Mouse (Mus musculus) forebrain, embryonic 12.5 days (tissue): Measurements from ENCODE around the gene Bicd2. TPM values are rescaled to one million over a fixed set of nuclear protein-coding genes. Genes with fewer than 3 reads are reported as not detected.

Experiments used
- ATAC-seq: fragments of 200-750 bp; cut with Nextera tagmentation; 2 replicates; pipeline ENCODE4 v1.8.0; 2017; ENCODE audit warnings: moderate TSS enrichment; ENCODE audit not compliant: low FRiP score
- H3K27ac ChIP-seq: fragments of 300-500 bp; sonication (generic); 2 replicates; pipeline ENCODE4 v1.5.1; 2016; ENCODE audit warnings: mild to moderate bottlenecking
- H3K27me3 ChIP-seq: fragments of 300-500 bp; sonication (generic); 2 replicates; pipeline ENCODE4 v1.6.1; 2016; ENCODE audit warnings: mild to moderate bottlenecking
- H3K36me3 ChIP-seq: fragments of 300-500 bp; sonication (generic); replicated peaks from 2 replicates; pipeline ENCODE4 v1.6.1; 2016; ENCODE audit warnings: mild to moderate bottlenecking
- H3K4me1 ChIP-seq: fragments of 300-500 bp; sonication (generic); 2 replicates; pipeline ENCODE4 v1.6.1; 2016
- H3K4me2 ChIP-seq: fragments of 300-500 bp; sonication (generic); 2 replicates; pipeline ENCODE4 v1.6.1; 2016; ENCODE audit warnings: mild to moderate bottlenecking, moderate library complexity
- H3K4me3 ChIP-seq: fragments of 300-500 bp; sonication (generic); replicated peaks from 2 replicates; pipeline ENCODE4 v1.5.1; 2016; ENCODE audit warnings: mild to moderate bottlenecking
- H3K9ac ChIP-seq: fragments of 300-500 bp; sonication (generic); 2 replicates; pipeline ENCODE4 v1.6.1; 2016; ENCODE audit warnings: mild to moderate bottlenecking
- H3K9me3 ChIP-seq: fragments of 300-500 bp; sonication (generic); 2 replicates; pipeline ENCODE4 v1.6.1; 2016
- WGBS: fragments of 180-500 bp; shearing (Covaris S2); methylation state at CpG from one replicate; pipeline ENCODE4 v1.1.7; 2016; 5-methylcytosine and 5-hydroxymethylcytosine counted together
- polyA plus RNA-seq: library from polyadenylated mRNA; unstranded; fragments of >200 nt; fragmentation: Nextera tagmentation; extraction: Ambion mirVana; gene quantifications from 2 replicates; pipeline ENCODE4 v1.2.1, GENCODE M21; 2016

Bicd2 gene
- polyA plus RNA-seq, 1 experiment from 2014 or later = 39.1 TPM

DNA sequence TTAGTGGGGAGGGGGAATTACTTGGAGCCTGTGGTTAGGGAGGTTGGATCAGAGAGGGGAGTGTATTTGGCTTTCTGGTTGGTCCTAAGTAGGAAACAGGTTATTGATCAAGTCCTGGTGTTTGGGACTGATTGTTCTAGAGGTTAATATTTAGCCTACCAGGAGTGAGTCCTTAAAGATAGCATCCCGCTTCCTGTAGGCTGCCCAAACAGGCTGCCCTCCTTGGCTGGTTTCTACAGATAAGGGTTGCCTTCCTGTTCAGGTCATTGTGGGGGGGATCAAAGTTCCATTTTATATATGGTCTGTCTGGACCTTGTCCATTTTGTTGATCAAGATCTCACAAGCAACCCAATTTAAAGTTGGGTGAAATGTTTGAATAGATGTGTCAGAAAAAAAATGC is 52.2 kb downstream of the Bicd2 start:
- Histone ChIP-seq H3K4me3 (no peak overlapping the region), H3K36me3 (peaks cover 6% of the 10 kb centered on the region), H3K4me2 (no peak overlapping the region), H3K4me1 (no peaks in the 10 kb centered on the region), H3K9ac (no peak overlapping the region), H3K27me3 (no peaks in the 10 kb centered on the region), H3K27ac (no peak overlapping the region), H3K9me3 (peaks cover 3% of the 10 kb centered on the region; the same call in 1 of the 2 replicates)
- WGBS = 96% methylated on average over 1 of the region's 1 CpGs
- ATAC-seq = no peak

DNA sequence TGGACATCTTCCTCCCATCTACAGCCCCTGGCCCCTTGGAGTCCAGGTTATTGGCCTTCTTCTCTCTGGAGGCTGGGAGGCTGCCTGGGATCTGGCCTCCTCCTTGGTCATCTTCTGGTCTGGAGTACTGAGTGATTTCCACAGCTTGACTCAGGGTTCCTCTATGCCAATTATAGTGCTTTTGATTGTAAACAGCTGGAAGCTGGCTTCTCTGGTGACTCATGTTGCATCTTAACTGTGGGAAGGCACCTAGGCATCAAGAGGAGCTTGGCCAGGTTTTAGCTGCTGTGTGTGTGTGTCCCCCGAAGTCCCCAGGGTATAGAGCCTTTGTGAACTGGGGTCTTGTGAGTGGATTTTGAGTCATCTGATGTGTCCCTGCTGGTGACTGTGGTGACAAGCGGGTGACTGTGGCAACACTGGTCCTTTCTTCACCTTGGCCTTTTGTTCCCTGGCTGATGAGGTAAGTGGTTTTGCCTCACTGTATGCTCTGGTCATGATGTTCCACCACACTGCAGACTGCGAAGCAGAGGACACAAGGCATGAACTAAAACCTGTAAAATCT is 53.6 kb downstream of the Bicd2 start:
- H3K27ac ChIP-seq = no peak overlapping the region
- no peaks in the 10 kb centered on the region for H3K4me1 ChIP-seq
- WGBS = 92% methylated on average over 3 of the region's 3 CpGs
- no peak overlapping the region for H3K9ac ChIP-seq
- H3K36me3 ChIP-seq = peaks cover 2% of the 10 kb centered on the region; the same call in 1 of the 2 replicates
- no peak overlapping the region for H3K4me2 ChIP-seq
- H3K4me3 ChIP-seq = no peak overlapping the region
- no peak for ATAC-seq
- no peaks in the 10 kb centered on the region for H3K27me3 ChIP-seq
- peaks cover 3% of the 10 kb centered on the region; the same call in 1 of the 2 replicates for H3K9me3 ChIP-seq

DNA sequence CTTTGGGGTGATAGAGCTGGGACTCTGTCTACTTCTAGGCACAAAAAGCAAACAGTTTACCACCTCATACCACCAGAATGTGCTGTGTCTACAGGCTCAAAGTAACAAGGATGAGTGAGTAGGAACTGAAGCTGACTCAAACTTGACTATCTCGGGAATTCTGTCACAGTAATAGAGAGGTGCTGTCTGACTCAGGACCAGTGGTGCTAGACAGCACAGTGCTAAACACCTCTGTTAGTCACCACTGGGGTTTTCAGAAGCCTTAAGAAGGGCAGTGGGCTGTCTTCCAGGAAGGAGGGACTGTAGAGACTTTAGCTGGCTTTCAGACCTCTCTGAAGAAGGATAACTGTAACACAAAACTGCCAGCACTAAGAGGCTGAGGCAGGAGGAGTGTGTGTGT is 55.4 kb downstream of the Bicd2 start:
- H3K9me3 ChIP-seq = no peaks in the 10 kb centered on the region
- no peak overlapping the region for H3K4me3 ChIP-seq
- H3K4me2 ChIP-seq = no peak overlapping the region
- H3K27me3 ChIP-seq = no peaks in the 10 kb centered on the region
- no peaks in the 10 kb centered on the region for H3K36me3 ChIP-seq
- H3K9ac ChIP-seq = no peak overlapping the region
- H3K4me1 ChIP-seq = no peaks in the 10 kb centered on the region
- 82% methylated on average over 1 of the region's 1 CpGs for WGBS
- no peak for ATAC-seq
- no peak overlapping the region for H3K27ac ChIP-seq

DNA sequence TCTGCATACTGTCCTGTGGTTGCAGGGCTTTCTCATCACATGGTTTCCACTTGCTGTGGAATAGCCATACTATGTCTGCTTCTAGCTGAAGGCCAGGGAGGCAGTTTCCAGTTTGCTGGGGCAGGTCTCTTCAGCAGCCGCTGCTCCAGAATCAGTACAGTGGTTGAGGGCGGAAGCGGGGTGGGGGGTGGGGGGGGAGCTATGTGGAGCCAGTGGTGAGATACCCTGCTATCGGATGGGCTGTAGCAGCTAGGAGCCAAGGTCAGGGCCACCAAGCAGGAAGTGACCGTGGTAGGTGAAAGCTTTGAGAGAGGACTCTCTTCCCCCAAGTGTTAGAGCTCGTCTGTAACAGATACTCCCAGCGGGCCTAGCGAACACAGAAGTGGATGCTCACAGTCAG is 56.8 kb downstream of the Bicd2 start:
- H3K4me2 ChIP-seq = no peak overlapping the region
- no peaks in the 10 kb centered on the region for H3K27me3 ChIP-seq
- no peaks in the 10 kb centered on the region for H3K4me1 ChIP-seq
- H3K9me3 ChIP-seq = no peaks in the 10 kb centered on the region
- WGBS = 92% methylated on average over 8 of the region's 8 CpGs
- H3K9ac ChIP-seq = no peak overlapping the region
- H3K4me3 ChIP-seq = no peak overlapping the region
- no peaks in the 10 kb centered on the region for H3K36me3 ChIP-seq
- H3K27ac ChIP-seq = no peak overlapping the region
- ATAC-seq = no peak

DNA sequence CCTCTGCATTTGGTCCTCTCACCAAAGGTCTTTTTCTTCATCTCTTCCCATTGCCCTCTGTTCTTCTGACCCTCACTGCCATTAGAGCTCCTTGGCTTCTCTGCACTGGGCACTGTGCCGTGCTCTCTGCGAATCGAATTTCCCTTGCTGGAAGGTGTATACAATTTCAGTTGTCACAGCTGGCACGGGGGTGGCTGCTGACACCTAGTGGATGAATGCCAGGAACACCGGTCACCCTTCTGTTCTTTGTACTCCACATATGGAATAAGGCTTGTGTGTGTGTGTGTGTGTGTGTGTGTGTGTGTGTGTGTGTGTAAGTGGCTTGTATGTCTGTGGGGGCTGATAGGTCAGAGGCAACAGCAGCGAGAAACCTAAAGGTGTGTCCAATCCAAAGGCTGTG is 58.8 kb downstream of the Bicd2 start:
- Histone ChIP-seq H3K4me1 (no peaks in the 10 kb centered on the region), H3K9ac (no peak overlapping the region), H3K27me3 (no peaks in the 10 kb centered on the region), H3K4me2 (no peak overlapping the region), H3K36me3 (no peaks in the 10 kb centered on the region), H3K4me3 (no peak overlapping the region), H3K27ac (no peak overlapping the region), H3K9me3 (no peaks in the 10 kb centered on the region)
- WGBS = 66% methylated on average over 6 of the region's 6 CpGs
- no peak for ATAC-seq

DNA sequence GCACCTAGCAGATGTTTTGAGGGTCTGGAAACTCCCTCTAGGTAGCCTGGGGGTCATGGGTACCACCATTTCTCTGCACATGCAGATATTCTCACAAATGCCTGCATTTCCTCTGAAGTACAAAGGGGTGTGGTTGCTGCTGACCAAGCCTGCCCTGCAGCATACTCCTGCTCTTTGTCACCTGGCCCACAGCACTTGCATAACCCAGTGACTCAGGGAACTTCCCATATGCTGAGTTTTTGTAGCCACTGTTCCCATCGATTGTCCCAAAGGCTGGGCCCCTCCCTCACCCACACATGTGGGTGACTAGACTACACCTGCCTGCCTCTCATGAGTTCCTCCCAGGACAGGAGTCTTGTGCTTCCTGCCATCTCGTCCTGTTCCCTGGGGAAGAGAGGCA is 61.2 kb downstream of the Bicd2 start:
- Histone ChIP-seq H3K4me3 (no peak overlapping the region), H3K36me3 (no peaks in the 10 kb centered on the region), H3K27me3 (no peaks in the 10 kb centered on the region), H3K9me3 (no peaks in the 10 kb centered on the region), H3K9ac (no peak overlapping the region), H3K4me2 (no peak overlapping the region), H3K4me1 (no peaks in the 10 kb centered on the region), H3K27ac (no peak overlapping the region)
- ATAC-seq = no peak
- whole genome bisulfite sequencing = 76% methylated on average over 2 of the region's 2 CpGs

DNA sequence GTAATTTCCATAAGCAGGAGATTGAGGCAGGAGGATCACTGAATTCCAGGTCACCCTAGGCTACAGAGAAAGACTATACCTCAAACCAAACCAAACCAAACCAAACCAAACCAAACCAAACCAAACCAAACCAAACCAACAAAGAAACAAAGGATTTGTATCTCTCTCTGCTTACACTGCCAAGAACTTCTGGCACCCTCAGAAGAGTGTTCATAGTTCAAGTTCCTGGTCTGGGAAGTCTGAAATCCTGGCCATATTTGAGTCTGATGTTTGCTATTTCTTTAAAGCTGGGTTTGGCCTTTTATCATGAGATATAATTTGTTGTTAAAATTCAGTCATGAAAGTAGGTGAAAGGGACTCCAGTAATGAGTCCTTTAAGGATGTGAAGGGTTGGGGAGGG is 66.4 kb downstream of the Bicd2 start:
- Histone ChIP-seq H3K9me3 (no peaks in the 10 kb centered on the region), H3K4me3 (no peak overlapping the region), H3K27me3 (no peaks in the 10 kb centered on the region), H3K36me3 (no peaks in the 10 kb centered on the region), H3K9ac (no peak overlapping the region), H3K27ac (no peak overlapping the region), H3K4me1 (no peaks in the 10 kb centered on the region), H3K4me2 (no peak overlapping the region)
- ATAC-seq = no peak

DNA sequence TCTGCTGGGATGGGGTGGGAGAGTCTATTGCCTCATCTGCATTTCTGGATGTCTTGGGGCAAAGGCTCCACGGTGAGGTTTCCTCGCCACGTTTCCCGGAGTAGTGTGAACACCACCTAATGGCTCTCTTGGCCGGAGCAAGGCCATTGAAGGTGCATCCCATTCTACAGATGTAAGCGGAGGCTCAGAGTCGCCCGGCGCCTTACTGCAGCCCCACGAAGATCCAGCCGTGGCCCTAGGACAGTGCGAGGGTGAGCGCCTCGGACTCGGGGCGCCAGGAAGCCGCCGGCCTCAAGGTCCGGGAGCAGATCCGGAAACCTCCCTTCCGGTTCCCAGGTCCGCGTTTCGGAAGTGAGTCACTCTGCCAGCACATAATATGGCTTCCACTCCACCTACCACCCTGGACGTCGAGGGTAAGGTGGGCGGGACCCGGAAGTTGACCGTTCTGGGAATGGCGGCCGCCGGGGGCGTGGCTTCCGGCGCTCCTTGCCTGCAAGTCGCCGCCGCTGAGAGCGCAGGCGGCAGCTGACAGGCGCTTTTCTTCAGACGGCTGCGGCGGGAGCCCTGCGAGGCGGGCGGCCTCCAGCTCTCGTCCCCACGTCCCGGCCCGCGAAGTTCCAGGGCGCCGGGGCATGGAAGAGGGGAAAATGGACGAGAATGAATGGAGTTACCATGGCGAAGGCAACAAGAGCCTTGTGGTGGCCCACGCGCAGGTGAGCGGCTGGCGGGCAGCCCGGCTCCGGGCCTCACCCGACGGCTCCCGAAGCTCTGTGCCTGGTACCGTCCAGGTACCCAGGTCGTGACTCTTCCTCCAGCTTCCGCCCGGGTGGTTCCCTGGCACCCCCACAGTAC is 79.6 kb downstream of the Bicd2 start, which contains the start of gene Ippk:
TSS of gene Ippk (plus strand) at position 496 of the 852 bp plus-strand sequence.
- ATAC-seq = peak; percentile 99
- under 1% methylated on average over 69 of the region's 69 CpGs for WGBS

DNA sequence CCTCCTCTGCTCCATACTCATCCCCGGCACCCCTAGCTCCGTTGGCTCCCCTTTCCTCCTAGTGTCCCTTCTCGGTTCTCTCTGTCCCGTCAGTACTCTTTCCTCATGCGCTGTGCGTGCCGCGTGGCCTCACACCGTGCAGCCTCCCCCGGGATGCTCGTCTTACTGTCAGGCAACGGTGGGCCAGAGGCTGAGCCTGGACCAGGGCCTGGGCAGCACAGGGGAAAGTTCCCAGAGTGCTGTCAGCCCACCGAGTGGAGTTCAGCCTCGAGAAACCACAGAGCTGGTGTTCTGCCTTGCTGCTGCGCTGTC is 80.2 kb downstream of the Bicd2 start:
- no peaks in the 10 kb centered on the region for H3K9me3 ChIP-seq
- 0 out of 2 replicates have a peak, but pooled peaks cover 3% of the 10 kb centered on the region for H3K36me3 ChIP-seq
- H3K4me2 ChIP-seq = peak overlapping the region; percentile 96
- H3K4me1 ChIP-seq = peaks cover 25% of the 10 kb centered on the region
- H3K9ac ChIP-seq = peak overlapping the region; percentile 85
- H3K4me3 ChIP-seq = peak overlapping the region; percentile 88
- WGBS = 2% methylated on average over 15 of the region's 15 CpGs
- ATAC-seq = no peak
- peaks cover 11% of the 10 kb centered on the region; the same call in 1 of the 2 replicates for H3K27me3 ChIP-seq
- H3K27ac ChIP-seq = peak overlapping the region; percentile 54

More for the DNA sequence above, 79.6 kb downstream of the Bicd2 start, which contains the start of gene Ippk:
- H3K36me3 ChIP-seq = 0 out of 2 replicates have a peak, but pooled peaks cover 3% of the 10 kb centered on the region
- H3K27me3 ChIP-seq = peaks cover 11% of the 10 kb centered on the region; the same call in 1 of the 2 replicates
- peak within 1 kb of the TSS; percentile 88 for H3K4me3 ChIP-seq
- peak within 1 kb of the TSS; percentile 96 for H3K4me2 ChIP-seq
- H3K9ac ChIP-seq = peak within 1 kb of the TSS; percentile 85
- no peaks in the 10 kb centered on the region for H3K9me3 ChIP-seq
- peak within 1 kb of the TSS; percentile 61 for H3K27ac ChIP-seq
- H3K4me1 ChIP-seq = peaks cover 25% of the 10 kb centered on the region

DNA sequence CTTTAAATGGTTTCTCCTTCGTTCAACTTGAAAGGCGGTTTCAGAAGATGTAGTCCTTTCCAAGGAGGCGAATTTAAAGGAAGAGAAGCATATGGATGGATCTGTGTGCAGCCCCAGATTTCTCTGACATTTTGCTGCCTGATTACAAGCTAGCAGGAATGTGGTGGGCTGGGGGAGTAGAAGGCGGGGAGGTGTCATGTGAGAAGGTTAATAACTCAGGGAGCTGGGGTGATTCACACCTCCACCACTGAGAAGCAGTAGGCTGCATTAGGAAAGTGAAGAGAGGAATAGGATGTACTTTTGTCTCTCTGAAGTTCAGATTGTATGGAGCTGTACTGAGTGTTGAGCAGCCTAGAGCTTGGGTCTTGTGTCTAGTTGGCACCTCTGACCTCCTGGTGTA is 80.6 kb downstream of the Bicd2 start:
- peak overlapping the region; percentile 85 for H3K9ac ChIP-seq
- 0 out of 2 replicates have a peak, but pooled peaks cover 3% of the 10 kb centered on the region for H3K36me3 ChIP-seq
- peaks cover 25% of the 10 kb centered on the region for H3K4me1 ChIP-seq
- peaks cover 8% of the 10 kb centered on the region; the same call in 1 of the 2 replicates for H3K27me3 ChIP-seq
- ATAC-seq = no peak
- no peaks in the 10 kb centered on the region for H3K9me3 ChIP-seq
- H3K4me2 ChIP-seq = peak overlapping the region; percentile 96
- no peak overlapping the region for H3K27ac ChIP-seq
- 36% methylated on average over 4 of the region's 4 CpGs for WGBS
- H3K4me3 ChIP-seq = peak overlapping the region; percentile 88

DNA sequence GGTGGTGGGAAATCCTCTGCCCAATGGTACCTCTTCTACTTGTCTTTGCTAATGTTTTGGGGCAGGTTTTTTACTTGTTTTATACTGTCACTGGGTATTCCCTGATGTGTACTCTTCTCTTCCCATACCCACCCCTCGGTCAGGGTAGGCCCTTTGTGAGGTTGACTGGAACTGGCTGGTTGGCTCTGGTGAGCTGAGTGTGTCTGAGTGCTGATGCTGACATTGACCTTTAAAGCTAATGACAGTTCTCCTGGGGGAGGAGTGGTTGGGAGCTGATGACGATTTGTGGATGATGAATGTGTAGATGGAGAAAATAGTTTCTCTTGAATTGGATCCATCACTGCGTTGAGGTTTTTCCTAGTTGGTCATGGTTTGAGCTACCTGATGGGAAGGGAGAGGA is 85.4 kb downstream of the Bicd2 start:
- Histone ChIP-seq H3K27me3 (no peaks in the 10 kb centered on the region), H3K9me3 (no peaks in the 10 kb centered on the region), H3K4me1 (peaks cover 21% of the 10 kb centered on the region), H3K9ac (no peak overlapping the region), H3K4me3 (no peak overlapping the region), H3K36me3 (0 out of 2 replicates have a peak, but pooled peaks cover 3% of the 10 kb centered on the region), H3K4me2 (no peak overlapping the region), H3K27ac (no peak overlapping the region)
- 92% methylated on average over 3 of the region's 3 CpGs for WGBS
- ATAC-seq = no peak

DNA sequence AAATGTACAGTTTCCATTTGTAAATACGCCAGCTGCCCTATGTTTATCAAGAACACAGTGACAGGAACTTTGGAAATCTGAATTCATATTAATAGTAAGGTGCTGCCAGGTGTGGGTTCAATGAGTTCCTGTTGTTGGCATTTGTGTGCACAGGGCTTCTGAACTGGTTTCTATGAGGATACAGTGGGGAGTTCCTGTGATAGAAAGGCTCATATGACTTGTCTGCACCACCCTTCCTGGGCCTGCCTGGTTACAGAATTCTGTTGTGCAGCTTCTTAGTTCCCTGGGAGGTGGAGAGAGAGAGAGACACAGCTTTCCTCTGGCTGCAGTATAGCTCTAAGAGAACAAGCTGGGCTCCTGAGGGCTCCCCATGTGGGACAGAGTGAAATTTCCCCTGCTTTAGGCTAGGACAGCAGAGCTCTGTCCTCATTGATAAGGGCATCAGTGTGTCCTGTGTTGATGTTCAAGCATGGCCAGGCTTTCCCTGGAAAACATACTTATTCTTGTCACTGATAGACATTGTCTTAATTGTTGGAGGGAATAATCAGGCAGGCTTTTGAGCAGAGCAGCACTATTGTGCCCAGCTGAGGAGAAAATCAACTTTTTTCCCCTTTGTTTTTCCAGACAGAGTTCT is 86.8 kb downstream of the Bicd2 start:
- no peak for ATAC-seq
- 89% methylated on average over 1 of the region's 1 CpGs for WGBS
- Histone ChIP-seq H3K36me3 (peaks cover 4% of the 10 kb centered on the region), H3K4me2 (no peak overlapping the region), H3K4me3 (no peak overlapping the region), H3K9ac (no peak overlapping the region), H3K27ac (no peak overlapping the region), H3K9me3 (no peaks in the 10 kb centered on the region), H3K4me1 (peaks cover 7% of the 10 kb centered on the region), H3K27me3 (no peaks in the 10 kb centered on the region)
